Mouse (Mus musculus): Measurements from ENCODE around the gene Klhl23.

DNA sequence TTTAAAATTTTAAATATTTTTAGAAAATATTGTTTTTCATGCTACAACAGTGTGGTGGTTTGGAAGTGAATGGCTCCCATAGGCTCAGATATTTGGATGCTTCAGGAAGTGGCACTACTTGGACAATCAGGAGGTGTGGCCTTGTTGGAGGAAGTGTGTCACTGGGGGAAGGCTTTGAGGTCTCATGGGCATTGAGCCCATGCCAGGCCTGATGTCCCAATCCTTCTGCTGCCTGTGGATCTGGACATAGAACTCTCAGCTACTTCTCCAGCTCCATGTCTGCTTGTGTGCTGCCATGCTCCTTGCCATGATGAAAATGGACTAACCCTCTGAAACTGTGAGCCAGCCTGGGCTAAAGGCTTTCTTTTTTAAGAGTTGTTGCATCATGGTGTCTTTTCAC lies 17.0 kb downstream of the Klhl23 start:
- TF ChIP-seq CTCF (IDR thresholded peaks at IDR 0.05; ENCODE audit: low read depth) (no peak), EP300 (IDR thresholded peaks at IDR 0.05; ENCODE audit: low read depth) (no peak)

Measured in liver, postnatal 0 days (tissue).